Comparison of ENCODE assay signal across 15 mouse cellular contexts in genomic region chr19:37585684-37586083, GRCm38 (mm10). TPM values are rescaled to one million over a fixed set of nuclear protein-coding genes. Genes with fewer than 3 reads are reported as not detected.
DNase-seq lines count a peak whose midpoint lies in the region; ATAC-seq and TF ChIP-seq lines count a peak whose summit lies in the region.
"Had no signal": no experiment of that assay in that cellular context is flagged by ENCODE, and none has a peak within 500 bp of the region (broad histone marks: within the 10 kb centered on the region; RNA-seq: fewer than 3 reads in every experiment).

No protein-coding gene starts in this region.

- DNase-seq in kidney, postnatal 0 days (ENCODE audit: low spot score), result no peak
- no peak for DNase-seq in kidney, adult 9 months
- DNase-seq in lung, postnatal 0 days (ENCODE audit: low spot score), result peak; percentile 7
- no peak for DNase-seq in lung, postnatal 10 days
- no peak for DNase-seq in ovary, postnatal 10 days (ENCODE audit: low spot score)
- no peak for DNase-seq in ovary, adult 18-20 months (ENCODE audit: low spot score)
- DNase-seq: cerebellum, adult 2 months; forebrain, postnatal 0 days; heart, postnatal 4 days; right cerebral cortex, postnatal 25 days had no signal

- TF ChIP-seq CTCF in kidney, postnatal 0 days (IDR thresholded peaks at IDR 0.05; ENCODE audit: low read depth), result no peak
- no peak for TF ChIP-seq CTCF in lung, postnatal 0 days (IDR thresholded peaks at IDR 0.05)

- H3K4me2 ChIP-seq in kidney, postnatal 0 days (ENCODE audit: low read length), result peak overlapping the region; percentile 18; the same call in 1 of the 2 replicates
- peak overlapping the region; percentile 22; the same call in 1 of the 2 replicates for H3K4me2 ChIP-seq in lung, postnatal 0 days (replicated peaks; ENCODE audit: low read depth, low read length)
- H3K4me2 ChIP-seq: embryonic facial prominence, embryonic 12.5 days; midbrain, embryonic 11.5 days; neural tube, embryonic 13.5 days had no signal

- no peaks in the 10 kb centered on the region for H3K4me1 ChIP-seq in kidney, postnatal 0 days (replicated peaks; ENCODE audit: insufficient read depth, low read length)
- 0 out of 2 replicates have a peak, but pooled peaks cover 6% of the 10 kb centered on the region for H3K4me1 ChIP-seq in lung, postnatal 0 days (ENCODE audit: insufficient read depth, low read depth, low read length)
- H3K4me1 ChIP-seq: embryonic facial prominence, embryonic 12.5 days; neural tube, embryonic 13.5 days had no signal

- 49% methylated on average over 8 of the region's 8 CpGs for WGBS in kidney, postnatal 0 days
- 35% methylated on average over 8 of the region's 8 CpGs for WGBS in lung, postnatal 0 days

- peaks cover 4% of the 10 kb centered on the region; the same call in 1 of the 2 replicates for H3K36me3 ChIP-seq in kidney, postnatal 0 days (ENCODE audit: insufficient read depth, low read length)
- H3K36me3 ChIP-seq in lung, postnatal 0 days (ENCODE audit: insufficient read depth, low read length), result no peaks in the 10 kb centered on the region
- H3K36me3 ChIP-seq: embryonic facial prominence, embryonic 12.5 days; neural tube, embryonic 13.5 days had no signal

- TF ChIP-seq EP300 in lung, postnatal 0 days (IDR thresholded peaks at IDR 0.05), result no peak

- no peak overlapping the region for H3K9ac ChIP-seq in kidney, postnatal 0 days (ENCODE audit: low read depth, low read length)
- no peak overlapping the region for H3K9ac ChIP-seq in lung, postnatal 0 days (replicated peaks; ENCODE audit: low read depth)
- H3K9ac ChIP-seq: embryonic facial prominence, embryonic 12.5 days; forebrain, postnatal 0 days; liver, embryonic 14.5 days; neural tube, embryonic 13.5 days had no signal

- H3K27ac ChIP-seq in kidney, postnatal 0 days, result no peak overlapping the region
- H3K27ac ChIP-seq in lung, postnatal 0 days (ENCODE audit: low read length), result no peak overlapping the region
- H3K27ac ChIP-seq: embryonic facial prominence, embryonic 12.5 days; liver, embryonic 14.5 days; neural tube, embryonic 13.5 days had no signal

- H3K9me3 ChIP-seq in kidney, postnatal 0 days (replicated peaks; ENCODE audit: low read length), result no peaks in the 10 kb centered on the region
- no peaks in the 10 kb centered on the region for H3K9me3 ChIP-seq in lung, postnatal 0 days (ENCODE audit: low read length)
- H3K9me3 ChIP-seq: embryonic facial prominence, embryonic 12.5 days; neural tube, embryonic 13.5 days had no signal

- no peaks in the 10 kb centered on the region for H3K27me3 ChIP-seq in kidney, postnatal 0 days (ENCODE audit: insufficient read depth, low read length)
- H3K27me3 ChIP-seq in lung, postnatal 0 days (replicated peaks; ENCODE audit: insufficient read depth, low read length), result no peaks in the 10 kb centered on the region
- H3K27me3 ChIP-seq: embryonic facial prominence, embryonic 12.5 days; neural tube, embryonic 13.5 days had no signal

- no peak for ATAC-seq in kidney, postnatal 0 days (replicated peaks; ENCODE audit: low FRiP score, low read depth)
- no peak for ATAC-seq in lung, postnatal 0 days
- peak; percentile 72 for ATAC-seq in megakaryocyte progenitor cell, adult 5-6 weeks (replicated peaks; ENCODE audit: poor library complexity)
- ATAC-seq: forebrain, postnatal 0 days had no signal

- no peak overlapping the region for H3K4me3 ChIP-seq in kidney, postnatal 0 days (replicated peaks; ENCODE audit: low read depth, low read length)
- H3K4me3 ChIP-seq in lung, postnatal 0 days (ENCODE audit: low read depth, low read length), result no peak overlapping the region
- H3K4me3 ChIP-seq: embryonic facial prominence, embryonic 12.5 days; neural tube, embryonic 13.5 days had no signal

RNA-seq across cellular contexts. Expression of gene Exoc6, which starts 35.5 kb away (rescaled TPM):
- 28.1 and 29.9 TPM in 2 replicates for polyA plus RNA-seq in kidney, postnatal 0 days (2015; fragmentation: Nextera tagmentation; extraction: Ambion mirVana)
- 11.3 and 11.9 TPM in 2 replicates for polyA plus RNA-seq in lung, postnatal 0 days (2015; fragmentation: Nextera tagmentation; extraction: Ambion mirVana)
- total RNA-seq in megakaryocyte progenitor cell, adult 5-6 weeks (2015), result 57.3 and 63.3 TPM in 2 replicates
- total RNA-seq in megakaryocyte progenitor cell, adult 5-6 weeks (2017), result 75.7 and 84.5 TPM in 2 replicates
